Mouse (Mus musculus) MEL (cell line): ENCODE measurements at regions not wholly inside any gene's neighbourhood (a gene's known extent, or its start where the extent isn't known, plus 50 kb on each side); places are given as distances from the start of the nearest gene placed in this dataset.

Experiments used
- DNase-seq: peaks from one replicate; pipeline ENCODE4 v3.0.0; 2011; ENCODE audit warnings: low read depth, low spot score
- H3K27ac ChIP-seq: 2 replicates; pipeline ENCODE4 v1.5.1; 2012; ENCODE audit warnings: low read depth, mild to moderate bottlenecking, control low read depth, low read length, moderate library complexity; ENCODE audit not compliant: control insufficient read depth
- H3K27me3 ChIP-seq, 2 experiments: fragments of 150-350 bp in 1 of 2; sonication (generic) in 1 of 2; 2 replicates each; pipeline ENCODE4 v1.6.1; 2012; ENCODE audit warnings: low read length in 2 of 2, mild to moderate bottlenecking in 2 of 2, improper control_type of control experiment in 1 of 2, moderate library complexity in 1 of 2; ENCODE audit not compliant: insufficient read depth in 2 of 2, control insufficient read depth in 1 of 2
- H3K36me3 ChIP-seq, 2 experiments: 2 replicates each; pipeline ENCODE4 v1.6.1; 2012 to 2014; ENCODE audit warnings: low read length in 2 of 2, improper control_type of control experiment in 1 of 2, inconsistent platforms in 1 of 2, mild to moderate bottlenecking in 1 of 2; ENCODE audit not compliant: insufficient read depth in 2 of 2, control insufficient read depth in 1 of 2
- H3K4me1 ChIP-seq, 2 experiments: fragments of 150-350 bp in 1 of 2; sonication (generic) in 1 of 2; 2 replicates each; pipeline ENCODE4 v1.6.1; 2012; ENCODE audit warnings: low read length in 2 of 2, improper control_type of control experiment in 1 of 2, mild to moderate bottlenecking in 1 of 2; ENCODE audit not compliant: insufficient read depth in 2 of 2, control insufficient read depth in 1 of 2
- H3K4me3 ChIP-seq, 2 experiments: fragments of 150-350 bp in 1 of 2; sonication (generic) in 1 of 2; 2 replicates each; pipeline ENCODE4 v1.5.1; 2012; ENCODE audit warnings: low read depth in 2 of 2, low read length in 2 of 2, mild to moderate bottlenecking in 2 of 2, moderate library complexity in 2 of 2, control low read depth in 1 of 2, improper control_type of control experiment in 1 of 2; ENCODE audit not compliant: control insufficient read depth in 1 of 2, insufficient read depth in 1 of 2
- H3K79me2 ChIP-seq: 2 replicates; pipeline ENCODE4 v1.6.1; 2012; ENCODE audit warnings: mild to moderate bottlenecking, low read length, moderate library complexity; ENCODE audit not compliant: control insufficient read depth, poor library complexity, insufficient read depth
- H3K9ac ChIP-seq: 2 replicates; pipeline ENCODE4 v1.6.1; 2012; ENCODE audit warnings: low read depth, mild to moderate bottlenecking, control low read depth, low read length, moderate library complexity; ENCODE audit not compliant: control insufficient read depth, poor library complexity, severe bottlenecking
- H3K9me3 ChIP-seq: fragments of 150-350 bp; sonication (generic); replicated peaks from 2 replicates; pipeline ENCODE4 v1.6.1; 2012; ENCODE audit warnings: mild to moderate bottlenecking, low read length, improper control_type of control experiment, moderate library complexity; ENCODE audit not compliant: insufficient read depth
- BHLHE40 ChIP-seq: IDR thresholded peaks from 2 replicates; pipeline ENCODE4 v1.6.1; 2012; ENCODE audit warnings: low read depth, mild to moderate bottlenecking, inconsistent platforms, low read length, improper control_type of control experiment, borderline replicate concordance
- CHD2 ChIP-seq: IDR thresholded peaks from 2 replicates; pipeline ENCODE4 v1.6.1; 2011; ENCODE audit warnings: low read length, improper control_type of control experiment
- CTCF ChIP-seq, 3 experiments: IDR thresholded peaks in 2 of 3; conservative IDR thresholded peaks in 1 of 3; 2 replicates each; pipeline ENCODE4 v1.5.1; 2011 to 2012; ENCODE audit warnings: low read length in 3 of 3, low read depth in 2 of 3, mild to moderate bottlenecking in 2 of 3, improper control_type of control experiment in 1 of 3, inconsistent platforms in 1 of 3, mixed read lengths in 1 of 3, moderate library complexity in 1 of 3; ENCODE audit not compliant: control insufficient read depth in 1 of 3, insufficient read depth in 1 of 3, poor library complexity in 1 of 3, severe bottlenecking in 1 of 3
- GABPA ChIP-seq: IDR thresholded peaks from 2 replicates; pipeline ENCODE4 v1.6.1; 2012; ENCODE audit warnings: low read depth, mild to moderate bottlenecking, inconsistent platforms, low read length, improper control_type of control experiment, moderate library complexity
- GATA1 ChIP-seq: IDR thresholded peaks from 2 replicates; pipeline ENCODE4 v1.6.1; 2011; ENCODE audit warnings: low read depth, low read length, improper control_type of control experiment
- MAFK ChIP-seq: IDR thresholded peaks from 2 replicates; pipeline ENCODE4 v1.6.1; 2011; ENCODE audit warnings: low read depth, mild to moderate bottlenecking, low read length, improper control_type of control experiment, borderline replicate concordance
- MAX ChIP-seq: IDR thresholded peaks from 2 replicates; pipeline ENCODE4 v1.6.1; 2011; ENCODE audit warnings: low read length, improper control_type of control experiment
- MAZ ChIP-seq: IDR thresholded peaks from 2 replicates; pipeline ENCODE4 v1.6.1; 2012; ENCODE audit warnings: low read depth, mild to moderate bottlenecking, inconsistent platforms, low read length, improper control_type of control experiment
- MEF2A ChIP-seq: IDR thresholded peaks from 2 replicates; pipeline ENCODE4 v1.6.1; 2014; ENCODE audit warnings: low read depth, mild to moderate bottlenecking, inconsistent platforms, low read length, improper control_type of control experiment; ENCODE audit not compliant: poor library complexity, insufficient replicate concordance, severe bottlenecking; ENCODE audit errors: extremely low read depth
- MYB ChIP-seq: IDR thresholded peaks from 2 replicates; pipeline ENCODE4 v1.6.1; 2011; ENCODE audit warnings: mild to moderate bottlenecking, low read depth, low read length, improper control_type of control experiment
- MYC ChIP-seq: IDR thresholded peaks from 2 replicates; pipeline ENCODE4 v1.6.1; 2011; ENCODE audit warnings: low read depth, mild to moderate bottlenecking, low read length, improper control_type of control experiment, moderate library complexity
- RAD21 ChIP-seq: IDR thresholded peaks from 2 replicates; pipeline ENCODE4 v1.6.1; 2011; ENCODE audit warnings: mild to moderate bottlenecking, low read depth, low read length, improper control_type of control experiment
- RCOR1 ChIP-seq: IDR thresholded peaks from 2 replicates; pipeline ENCODE4 v1.6.1; 2012; ENCODE audit warnings: low read depth, mild to moderate bottlenecking, inconsistent platforms, low read length, improper control_type of control experiment
- SIN3A ChIP-seq: IDR thresholded peaks from 2 replicates; pipeline ENCODE4 v1.6.1; 2012; ENCODE audit warnings: low read length, improper control_type of control experiment, inconsistent platforms
- TBP ChIP-seq: IDR thresholded peaks from 2 replicates; pipeline ENCODE4 v1.8.0; 2011; ENCODE audit warnings: low read depth, low read length, improper control_type of control experiment
- TCF12 ChIP-seq: IDR thresholded peaks from 2 replicates; pipeline ENCODE4 v1.6.1; 2014; ENCODE audit warnings: low read depth, mild to moderate bottlenecking, inconsistent platforms, low read length, improper control_type of control experiment, moderate library complexity
- USF1 ChIP-seq: IDR thresholded peaks from 2 replicates; pipeline ENCODE4 v1.6.1; 2014; ENCODE audit warnings: low read depth, mild to moderate bottlenecking, inconsistent platforms, low read length, improper control_type of control experiment, moderate library complexity
- ZMIZ1 ChIP-seq: IDR thresholded peaks from 2 replicates; pipeline ENCODE4 v1.6.1; 2012; ENCODE audit warnings: low read depth, mild to moderate bottlenecking, inconsistent platforms, low read length, improper control_type of control experiment, moderate library complexity
- ZNF384 ChIP-seq: IDR thresholded peaks from 2 replicates; pipeline ENCODE4 v1.6.1; 2012; ENCODE audit warnings: low read depth, mild to moderate bottlenecking, inconsistent platforms, low read length, improper control_type of control experiment

- DNase-seq, result no peak
- no peaks in the 10 kb centered on the region for H3K4me1 ChIP-seq
- TF ChIP-seq MAFK (no peak), MEF2A (no peak), MAZ (no peak), RCOR1 (no peak), MAX (no peak), CTCF (IDR thresholded peaks at IDR 0.05 in 2 of 3, conservative IDR thresholded peaks at IDR 0.05 in 1 of 3; ENCODE audit: control insufficient read depth in 1 of 3, insufficient read depth in 1 of 3, low read depth in 2 of 3, low read length in 3 of 3, poor library complexity in 1 of 3, severe bottlenecking in 1 of 3) (no peak), GATA1 (no peak), SIN3A (no peak), MYB (no peak), RAD21 (no peak), ZMIZ1 (no peak), CHD2 (no peak), TBP (no peak), MYC (no peak), TCF12 (no peak), ZNF384 (no peak), BHLHE40 (no peak), GABPA (no peak), USF1 (no peak)
Measured at GRCm38 (mm10) chr13:29136231-29136630, 182.7 kb upstream of the Sox4 start.

GRCm38 (mm10) chr13:29127499-29127898 lies 174.0 kb upstream of the Sox4 start:
- no peak overlapping the region for H3K9ac ChIP-seq
- DNase-seq, result no peak
- H3K79me2 ChIP-seq, result no peaks in the 10 kb centered on the region
- no peaks in the 10 kb centered on the region for H3K36me3 ChIP-seq
- no peak overlapping the region for H3K4me3 ChIP-seq
- H3K27ac ChIP-seq, result no peak overlapping the region
- TF ChIP-seq MAFK, result no peak
- TF ChIP-seq ZMIZ1, result no peak
- TF ChIP-seq RAD21, result no peak
- no peaks in the 10 kb centered on the region for H3K27me3 ChIP-seq
- no peaks in the 10 kb centered on the region for H3K4me1 ChIP-seq
- H3K9me3 ChIP-seq, result no peaks in the 10 kb centered on the region

More at GRCm38 (mm10) chr13:29136231-29136630, 182.7 kb upstream of the Sox4 start:
- Histone ChIP-seq H3K27me3 (no peaks in the 10 kb centered on the region; a peak in 1 of 4 replicates), H3K4me3 (no peak overlapping the region), H3K9me3 (no peaks in the 10 kb centered on the region), H3K79me2 (no peaks in the 10 kb centered on the region), H3K27ac (no peak overlapping the region), H3K36me3 (no peaks in the 10 kb centered on the region), H3K9ac (no peak overlapping the region)
